ENCODE assay signal across 8 mouse cellular contexts in genomic region chr5:91962259-91962638, GRCm38 (mm10). TPM values are rescaled to one million over a fixed set of nuclear protein-coding genes. Genes with fewer than 3 reads are reported as not detected.
A peak's percentile ranks its signal among the peaks of the same experiment; 100 is the strongest.
DNase-seq lines count a peak whose midpoint lies in the region; ATAC-seq and TF ChIP-seq lines count a peak whose summit lies in the region.

No protein-coding gene starts in this region.

- H3K4me2 ChIP-seq in intestine, embryonic 16.5 days (ENCODE audit: low read depth, low read length), result peak overlapping the region; percentile 63
- H3K4me2 ChIP-seq in midbrain, embryonic 16.5 days (ENCODE audit: low read length), result peak overlapping the region; percentile 73

- TF ChIP-seq CTCF in C2C12 (IDR thresholded peaks at IDR 0.05; ENCODE audit: control insufficient read depth, insufficient read depth, insufficient read length), result no peak

- peak overlapping the region; percentile 80 for H3ac ChIP-seq in C2C12 (ENCODE audit: control insufficient read depth, insufficient read length, low read depth)

- peak overlapping the region; percentile 89 for H3K9ac ChIP-seq in intestine, embryonic 16.5 days (ENCODE audit: low read depth, low read length)
- peak overlapping the region; percentile 87 for H3K9ac ChIP-seq in midbrain, embryonic 16.5 days (ENCODE audit: low read depth, low read length)

- H3K79me3 ChIP-seq in C2C12 (ENCODE audit: low read depth), result peaks cover 30% of the 10 kb centered on the region

- H3K36me3 ChIP-seq in C2C12 (ENCODE audit: control insufficient read depth, insufficient read depth), result peaks cover 16% of the 10 kb centered on the region
- peaks cover 26% of the 10 kb centered on the region for H3K36me3 ChIP-seq in erythroblast, embryonic 14.5 days (ENCODE audit: control insufficient read depth)
- 0 out of 2 replicates have a peak, but pooled peaks cover 2% of the 10 kb centered on the region for H3K36me3 ChIP-seq in intestine, embryonic 16.5 days (ENCODE audit: control insufficient read depth, insufficient read depth, low read length)
- peaks cover 2% of the 10 kb centered on the region for H3K36me3 ChIP-seq in midbrain, embryonic 16.5 days (ENCODE audit: control insufficient read depth, insufficient read depth, low read length)

- peak overlapping the region; percentile 99 for H3K27ac ChIP-seq in intestine, embryonic 16.5 days (ENCODE audit: low read length)
- peak overlapping the region; percentile 99 for H3K27ac ChIP-seq in midbrain, embryonic 16.5 days (ENCODE audit: low read length)

- ATAC-seq in intestine, embryonic 16.5 days, result no peak
- ATAC-seq in midbrain, embryonic 16.5 days, result peak; percentile 2; the same call in 1 of the 2 replicates

- under 1% methylated on average over 14 of the region's 14 CpGs for WGBS in intestine, embryonic 16.5 days
- under 1% methylated on average over 14 of the region's 14 CpGs for WGBS in midbrain, embryonic 16.5 days

- peak overlapping the region; percentile 61 for H3K4me3 ChIP-seq in C2C12 (ENCODE audit: insufficient read depth, poor library complexity, severe bottlenecking)
- peak overlapping the region; percentile 79 for H3K4me3 ChIP-seq in erythroblast, embryonic 14.5 days (replicated peaks)
- peak overlapping the region; percentile 74 for H3K4me3 ChIP-seq in intestine, embryonic 16.5 days (ENCODE audit: low read length)
- peak overlapping the region; percentile 78 for H3K4me3 ChIP-seq in midbrain, embryonic 16.5 days (ENCODE audit: low read depth, low read length)

- peaks cover 50% of the 10 kb centered on the region for H3K79me2 ChIP-seq in C2C12 (ENCODE audit: control insufficient read depth, insufficient read depth)

- DNase-seq in 3T3-L1 (ENCODE audit: low read depth, low spot score), result peak; percentile 97
- no peak for DNase-seq in frontal cortex, adult 2 months (ENCODE audit: extremely low spot score in 1 of 2, low spot score in 1 of 2)
- no peak for DNase-seq in frontal cortex, postnatal 36 days (ENCODE audit: low spot score in 2 of 2)
- no peak for DNase-seq in left cerebral cortex, adult 18-20 months (ENCODE audit: low spot score in 2 of 2)

- peaks cover 53% of the 10 kb centered on the region for H3K4me1 ChIP-seq in erythroblast, embryonic 14.5 days (ENCODE audit: control insufficient read depth)
- H3K4me1 ChIP-seq in intestine, embryonic 16.5 days (ENCODE audit: control insufficient read depth, insufficient read depth, low read length), result peaks cover 14% of the 10 kb centered on the region
- peaks cover 28% of the 10 kb centered on the region for H3K4me1 ChIP-seq in midbrain, embryonic 16.5 days (ENCODE audit: control insufficient read depth, insufficient read depth, low read length)

- H3K27me3 ChIP-seq in C2C12 (ENCODE audit: control insufficient read depth, insufficient read depth, insufficient read length), result no peaks in the 10 kb centered on the region
- H3K27me3 ChIP-seq in erythroblast, embryonic 14.5 days (ENCODE audit: control insufficient read depth), result no peaks in the 10 kb centered on the region
- H3K27me3 ChIP-seq in intestine, embryonic 16.5 days (replicated peaks; ENCODE audit: control insufficient read depth, insufficient read depth, low read length), result no peaks in the 10 kb centered on the region
- no peaks in the 10 kb centered on the region for H3K27me3 ChIP-seq in midbrain, embryonic 16.5 days (ENCODE audit: control insufficient read depth, insufficient read depth, low read depth, low read length)

- no peaks in the 10 kb centered on the region for H3K9me3 ChIP-seq in erythroblast, embryonic 14.5 days (ENCODE audit: control insufficient read depth, low read length)
- H3K9me3 ChIP-seq in intestine, embryonic 16.5 days (ENCODE audit: control insufficient read depth, low read length), result no peaks in the 10 kb centered on the region
- no peaks in the 10 kb centered on the region for H3K9me3 ChIP-seq in midbrain, embryonic 16.5 days (replicated peaks; ENCODE audit: control insufficient read depth, low read length, poor library complexity, severe bottlenecking)

TF ChIP-seq in C2C12, 6 proteins besides CTCF, POLR2A, EP300 and RAD21:
- TF ChIP-seq FOSL1 (IDR thresholded peaks at IDR 0.05; ENCODE audit: insufficient read depth, low read length, poor library complexity, severe bottlenecking) (no peak), MYOG (IDR thresholded peaks at IDR 0.05; ENCODE audit: control insufficient read depth, extremely low read depth, insufficient read length) (no peak), CEBPB (IDR thresholded peaks at IDR 0.05; ENCODE audit: low read depth) (no peak), MYOD1 (IDR thresholded peaks at IDR 0.05; ENCODE audit: control insufficient read depth, insufficient read length, low read depth) (no peak), USF1 (IDR thresholded peaks at IDR 0.05; ENCODE audit: low read depth) (no peak), MAX (IDR thresholded peaks at IDR 0.05) (no peak)
TF ChIP-seq in C2C12: peak in this region for 0.

RNA-seq across cellular contexts. Expression of gene Rchy1, which starts 0.6 kb away (rescaled TPM):
- polyA plus RNA-seq in C2C12 (2012; fragmentation: generic; extraction: Trizol), result 22.6 TPM
- 0.61 and 0.66 TPM in 2 replicates for polyA plus RNA-seq in erythroblast, embryonic 14.5 days (2012)
- polyA plus RNA-seq in intestine, embryonic 16.5 days (2015; fragmentation: Nextera tagmentation; extraction: Ambion mirVana), result 75.1 and 77.3 TPM in 2 replicates
- polyA plus RNA-seq in midbrain, embryonic 16.5 days (2015; fragmentation: Nextera tagmentation; extraction: Ambion mirVana), result 70.8 and 76.9 TPM in 2 replicates
- polyA plus RNA-seq in frontal cortex, adult 2 months (2012; rRNA removed), result 43.9 and 44.4 TPM in 2 replicates
- total RNA-seq in left cerebral cortex, adult 18-20 months (2021), result 10 to 100 TPM; 39.9 to 41.1 TPM

RNA-seq across cellular contexts. Expression of gene Odaph, which starts 25.0 kb away (rescaled TPM):
- polyA plus RNA-seq in C2C12 (2012; fragmentation: generic; extraction: Trizol), result not detected
- not detected in 2 replicates for polyA plus RNA-seq in erythroblast, embryonic 14.5 days (2012)
- not detected in 2 replicates for polyA plus RNA-seq in intestine, embryonic 16.5 days (2015; fragmentation: Nextera tagmentation; extraction: Ambion mirVana)
- polyA plus RNA-seq in midbrain, embryonic 16.5 days (2015; fragmentation: Nextera tagmentation; extraction: Ambion mirVana), result not detected in 2 replicates
- polyA plus RNA-seq in frontal cortex, adult 2 months (2012; rRNA removed), result not detected in 2 replicates
- total RNA-seq in left cerebral cortex, adult 18-20 months (2021), result not detected

Comparison
In these comparisons a context has a peak if more than half of its experiments do, and no peak if none do; other contexts are left out.
1. RNA of gene Rchy1, which starts 0.6 kb away (polyA plus RNA-seq): 75.1 to 77.3 TPM in intestine, embryonic 16.5 days, 70.8 to 76.9 TPM in midbrain, embryonic 16.5 days, 43.9 to 44.4 TPM in frontal cortex, adult 2 months and 22.6 TPM in C2C12 (single experiment); 0.61 to 0.66 TPM in erythroblast, embryonic 14.5 days; every median in the first group is over 10 times any median in the second.
2. Peak in every context shown above with its lines, with median percentiles within 50 percentile points of each other: H3K4me3 ChIP-seq.